Mouse (Mus musculus): ENCODE results near the gene Olfr76. TPM values are rescaled to one million over a fixed set of nuclear protein-coding genes. Genes with fewer than 3 reads are reported as not detected.

The Olfr76 gene
- polyA plus RNA-seq (2014; fragmentation: Illumina TruSeq; extraction: RNeasy Lipid Tissue Mini Kit (QIAGEN cat#74804); ENCODE audit: low read depth, low replicate concordance): 0.17 TPM

GRCm38 (mm10) chr19:12123103-12123502, at the start of gene Olfr76:
TSS of gene Olfr76 (minus strand) at chr19:12123203.

GRCm38 (mm10) chr19:12170062-12170599, 47.1 kb upstream of the Olfr76 start, which contains the start of gene Olfr1555-ps1:
TSS of gene Olfr1555-ps1 (minus strand) at chr19:12170112.

GRCm38 (mm10) chr19:12115797-12116196, 7.2 kb downstream of the Olfr76 start, which contains the start of gene Olfr1428:
TSS of gene Olfr1428 (minus strand) at chr19:12115897.

GRCm38 (mm10) chr19:12103234-12103633, 19.8 kb downstream of the Olfr76 start, which contains the start of gene Olfr1427:
TSS of gene Olfr1427 (minus strand) at chr19:12103334.

GRCm38 (mm10) chr19:12091913-12092312, 31.1 kb downstream of the Olfr76 start, which contains the start of gene Olfr1426:
TSS of gene Olfr1426 (minus strand) at chr19:12092013.

GRCm38 (mm10) chr19:12077631-12078030, 45.4 kb downstream of the Olfr76 start, which contains the start of gene Olfr1425:
TSS of gene Olfr1425 (minus strand) at chr19:12077731.

Other genes starting within 250 kb of the Olfr76 start
- gene Olfr1419, start 248.1 kb downstream of the Olfr76 start, polyA plus RNA-seq (2014; fragmentation: Illumina TruSeq; extraction: RNeasy Lipid Tissue Mini Kit (QIAGEN cat#74804); ENCODE audit: low read depth, low replicate concordance): not detected
- not detected for gene Olfr1420, start 236.6 kb downstream of the Olfr76 start, polyA plus RNA-seq (2014; fragmentation: Illumina TruSeq; extraction: RNeasy Lipid Tissue Mini Kit (QIAGEN cat#74804); ENCODE audit: low read depth, low replicate concordance)
- 13.0 TPM for gene Patl1, start 210.8 kb downstream of the Olfr76 start, polyA plus RNA-seq (2014; fragmentation: Illumina TruSeq; extraction: RNeasy Lipid Tissue Mini Kit (QIAGEN cat#74804); ENCODE audit: low read depth, low replicate concordance)
- 30.9 TPM for gene Osbp, start 157.3 kb downstream of the Olfr76 start, polyA plus RNA-seq (2014; fragmentation: Illumina TruSeq; extraction: RNeasy Lipid Tissue Mini Kit (QIAGEN cat#74804); ENCODE audit: low read depth, low replicate concordance)
- not detected for gene Olfr1423, start 81.9 kb downstream of the Olfr76 start, polyA plus RNA-seq (2014; fragmentation: Illumina TruSeq; extraction: RNeasy Lipid Tissue Mini Kit (QIAGEN cat#74804); ENCODE audit: low read depth, low replicate concordance)
- gene Olfr1424, start 60.5 kb downstream of the Olfr76 start, polyA plus RNA-seq (2014; fragmentation: Illumina TruSeq; extraction: RNeasy Lipid Tissue Mini Kit (QIAGEN cat#74804); ENCODE audit: low read depth, low replicate concordance): 0.11 TPM
- gene Olfr1425, start 45.5 kb downstream of the Olfr76 start, polyA plus RNA-seq (2014; fragmentation: Illumina TruSeq; extraction: RNeasy Lipid Tissue Mini Kit (QIAGEN cat#74804); ENCODE audit: low read depth, low replicate concordance): not detected
- not detected for gene Olfr1426, start 31.2 kb downstream of the Olfr76 start, polyA plus RNA-seq (2014; fragmentation: Illumina TruSeq; extraction: RNeasy Lipid Tissue Mini Kit (QIAGEN cat#74804); ENCODE audit: low read depth, low replicate concordance)
- gene Olfr1427, start 19.9 kb downstream of the Olfr76 start, polyA plus RNA-seq (2014; fragmentation: Illumina TruSeq; extraction: RNeasy Lipid Tissue Mini Kit (QIAGEN cat#74804); ENCODE audit: low read depth, low replicate concordance): not detected
- gene Olfr1428, start 7.3 kb downstream of the Olfr76 start, polyA plus RNA-seq (2014; fragmentation: Illumina TruSeq; extraction: RNeasy Lipid Tissue Mini Kit (QIAGEN cat#74804); ENCODE audit: low read depth, low replicate concordance): not detected
- 0.10 TPM for gene Olfr1555-ps1, start 46.9 kb upstream of the Olfr76 start, polyA plus RNA-seq (2014; fragmentation: Illumina TruSeq; extraction: RNeasy Lipid Tissue Mini Kit (QIAGEN cat#74804); ENCODE audit: low read depth, low replicate concordance)
- gene Olfr1431, start 77.4 kb upstream of the Olfr76 start, polyA plus RNA-seq (2014; fragmentation: Illumina TruSeq; extraction: RNeasy Lipid Tissue Mini Kit (QIAGEN cat#74804); ENCODE audit: low read depth, low replicate concordance): not detected
- gene Olfr1432, start 109.4 kb upstream of the Olfr76 start, polyA plus RNA-seq (2014; fragmentation: Illumina TruSeq; extraction: RNeasy Lipid Tissue Mini Kit (QIAGEN cat#74804); ENCODE audit: low read depth, low replicate concordance): 0.22 TPM
- gene Olfr262, start 118.5 kb upstream of the Olfr76 start, polyA plus RNA-seq (2014; fragmentation: Illumina TruSeq; extraction: RNeasy Lipid Tissue Mini Kit (QIAGEN cat#74804); ENCODE audit: low read depth, low replicate concordance): 0.71 TPM
- gene Olfr235, start 137.8 kb upstream of the Olfr76 start, polyA plus RNA-seq (2014; fragmentation: Illumina TruSeq; extraction: RNeasy Lipid Tissue Mini Kit (QIAGEN cat#74804); ENCODE audit: low read depth, low replicate concordance): not detected
- gene Olfr1434, start 156.7 kb upstream of the Olfr76 start, polyA plus RNA-seq (2014; fragmentation: Illumina TruSeq; extraction: RNeasy Lipid Tissue Mini Kit (QIAGEN cat#74804); ENCODE audit: low read depth, low replicate concordance): not detected
- not detected for gene Olfr1436, start 175.9 kb upstream of the Olfr76 start, polyA plus RNA-seq (2014; fragmentation: Illumina TruSeq; extraction: RNeasy Lipid Tissue Mini Kit (QIAGEN cat#74804); ENCODE audit: low read depth, low replicate concordance)
- not detected for gene Olfr1437, start 201.9 kb upstream of the Olfr76 start, polyA plus RNA-seq (2014; fragmentation: Illumina TruSeq; extraction: RNeasy Lipid Tissue Mini Kit (QIAGEN cat#74804); ENCODE audit: low read depth, low replicate concordance)
- not detected for gene Olfr1438-ps1, start 212.7 kb upstream of the Olfr76 start, polyA plus RNA-seq (2014; fragmentation: Illumina TruSeq; extraction: RNeasy Lipid Tissue Mini Kit (QIAGEN cat#74804); ENCODE audit: low read depth, low replicate concordance)